Mouse (Mus musculus) embryo, embryonic 11.5 days (tissue): ENCODE data around the gene Hus1b.

Experiments
- DNase-seq: peaks from one replicate; pipeline ENCODE4 v3.0.0-alpha.2; 2012; ENCODE audit warnings: low read depth, low spot score

Gene Hus1b

DNA sequence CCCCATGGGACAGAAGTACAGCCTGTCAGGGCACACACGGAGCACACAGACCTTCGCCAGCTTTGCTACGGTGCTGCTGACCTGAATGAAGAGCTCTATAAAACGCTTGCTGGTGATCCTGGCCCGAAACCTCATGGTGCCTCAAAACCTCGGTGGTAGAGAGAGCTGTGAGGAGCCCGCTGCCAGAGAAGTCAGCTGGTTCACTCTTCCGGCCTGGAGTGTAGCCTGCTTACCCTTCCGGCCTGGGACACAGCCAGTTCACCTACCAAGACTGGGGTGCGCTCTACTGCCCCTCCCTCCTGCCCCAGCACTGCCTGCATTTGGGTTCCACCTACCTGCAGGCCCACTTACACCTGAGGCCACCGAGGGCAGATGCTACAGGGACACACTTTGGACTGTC, at the start of gene Hus1b:
TSS of gene Hus1b (minus strand) at position 220 of the 400 bp plus-strand sequence.
- no peak for DNase-seq

- DNase-seq, result no peak
Measured at GRCm38 (mm10) chr13:30994249-30994858, 46.8 kb upstream of the Hus1b start.

DNA sequence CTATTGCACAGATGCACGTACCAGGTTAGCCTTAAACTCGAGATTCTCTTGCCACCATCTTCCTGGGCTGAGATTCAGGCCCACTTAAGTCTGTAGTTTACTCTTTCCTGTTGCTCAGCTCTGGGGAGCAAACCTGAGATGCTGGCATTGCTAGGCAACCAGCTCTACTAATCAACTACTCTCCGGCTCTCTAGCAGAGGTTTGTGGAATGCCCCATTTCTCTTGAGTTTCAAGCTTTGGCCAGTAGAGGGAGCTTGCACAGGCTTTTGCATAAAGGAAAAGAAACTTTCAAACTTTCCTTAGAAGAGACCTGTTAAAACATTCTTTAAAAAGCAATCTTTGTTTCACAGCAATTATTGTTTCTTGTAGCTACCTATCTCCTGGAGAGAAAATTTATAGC, 46.3 kb upstream of the Hus1b start:
- peak; percentile 60 for DNase-seq

DNA sequence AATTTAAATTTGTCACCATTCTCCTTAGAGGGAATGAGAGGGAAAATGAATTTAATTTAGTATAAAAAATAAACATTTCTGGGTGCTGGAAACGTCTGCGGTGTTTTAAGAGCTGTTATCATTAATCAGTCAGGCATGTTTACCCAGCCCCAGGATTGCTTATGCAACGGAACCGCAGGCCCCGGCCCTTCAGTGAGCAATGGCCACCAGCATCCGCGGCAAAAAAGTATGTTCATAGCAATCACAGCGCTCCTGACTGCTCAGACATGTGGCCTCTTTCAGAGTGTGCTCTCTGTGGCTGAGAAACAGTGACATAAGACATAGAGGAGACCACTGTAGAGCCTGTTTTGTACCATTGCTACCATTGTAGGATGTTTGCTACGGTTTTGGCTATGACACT, 42.7 kb upstream of the Hus1b start:
- no peak for DNase-seq

DNA sequence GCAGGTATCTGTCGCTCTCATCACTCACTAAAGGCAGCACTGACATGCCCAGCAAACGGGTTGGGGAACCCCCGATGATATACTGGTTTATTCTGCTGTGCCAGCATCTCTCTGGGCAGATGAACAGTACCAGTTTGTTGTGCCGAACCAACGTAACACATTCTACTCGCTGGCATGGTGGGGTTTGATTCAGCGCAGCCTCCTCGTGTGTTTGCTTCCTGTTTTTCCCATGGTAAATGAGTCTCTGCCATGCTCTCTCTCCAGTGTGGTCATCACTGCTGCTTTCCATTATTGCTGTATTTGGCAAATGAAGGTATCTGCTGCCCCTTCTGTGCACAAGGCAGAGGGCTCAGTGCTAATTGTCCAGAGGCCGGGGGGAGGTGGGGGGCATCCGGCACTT, 42.2 kb upstream of the Hus1b start:
- no peak for DNase-seq

- DNase-seq, result no peak
Measured at GRCm38 (mm10) chr13:30987686-30988085, 40.1 kb upstream of the Hus1b start.

DNA sequence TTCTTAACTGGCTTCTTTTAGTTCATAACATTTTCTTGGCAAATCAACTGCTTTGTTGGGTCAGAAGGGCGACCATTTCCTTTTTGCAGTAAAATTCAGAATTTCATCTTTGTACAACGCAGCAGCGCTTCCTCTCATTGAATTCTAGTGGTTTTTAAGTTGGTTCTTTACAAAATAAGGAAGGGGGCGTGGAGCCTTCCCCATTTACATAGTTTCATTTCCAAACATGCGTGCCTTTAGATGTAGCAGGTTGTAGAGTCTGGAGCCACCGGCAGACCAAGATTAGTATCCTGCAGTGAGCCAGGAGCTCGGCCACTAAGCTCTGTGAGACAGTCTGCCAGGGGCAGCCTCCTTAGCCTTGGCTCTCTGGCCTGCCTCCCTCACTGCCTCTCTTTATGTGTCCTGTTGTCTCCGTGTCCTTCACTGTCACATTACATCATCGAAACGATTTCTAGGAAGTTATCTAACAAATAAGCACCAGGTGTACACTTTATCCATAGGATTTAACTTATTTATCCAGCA, 39.4 kb upstream of the Hus1b start:
- no peak for DNase-seq

DNA sequence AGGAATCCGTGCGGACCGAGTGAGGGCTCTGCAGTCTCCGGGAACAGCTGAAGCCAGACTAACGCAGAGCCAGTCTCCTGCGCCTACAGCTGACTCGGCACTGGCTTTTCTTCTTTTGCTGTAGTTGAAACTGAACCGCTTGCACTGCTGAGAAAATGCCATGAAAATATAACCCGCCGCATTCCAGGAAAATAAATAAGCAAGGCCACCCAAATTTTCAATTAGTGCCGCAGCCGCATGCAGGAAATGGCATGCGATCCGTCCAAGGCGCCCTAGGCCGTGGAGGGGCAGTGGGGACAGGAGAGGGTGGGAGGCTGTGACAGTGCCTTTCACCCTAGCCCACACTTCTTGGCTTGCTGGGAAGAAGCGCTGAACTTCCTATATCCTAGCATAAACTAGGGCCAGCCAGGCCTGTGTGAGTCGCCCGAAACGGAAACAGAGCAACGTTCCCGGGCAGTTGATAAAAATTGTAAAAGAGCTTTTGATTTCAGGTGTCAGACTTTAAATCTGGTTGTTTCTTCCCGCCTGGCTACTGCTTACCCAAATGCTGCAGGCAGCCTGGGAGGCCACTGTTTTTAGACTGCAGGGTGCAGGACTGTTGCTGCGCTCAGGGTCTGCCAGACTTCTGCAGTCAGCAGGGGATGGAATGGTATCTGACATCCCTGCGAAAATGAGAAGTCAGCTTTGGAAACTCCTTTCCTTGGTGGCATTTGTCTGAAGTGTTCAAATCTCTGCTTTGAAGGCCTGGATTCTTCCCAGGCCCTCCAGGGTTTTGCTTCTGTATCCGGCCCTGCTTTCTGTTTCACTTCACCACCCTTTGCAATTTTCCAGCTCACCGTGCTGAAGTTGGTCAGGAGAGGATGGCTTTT, 38.3 kb upstream of the Hus1b start:
- no peak for DNase-seq

GRCm38 (mm10) chr13:30985275-30985597, 37.7 kb upstream of the Hus1b start:
- no peak for DNase-seq

DNA sequence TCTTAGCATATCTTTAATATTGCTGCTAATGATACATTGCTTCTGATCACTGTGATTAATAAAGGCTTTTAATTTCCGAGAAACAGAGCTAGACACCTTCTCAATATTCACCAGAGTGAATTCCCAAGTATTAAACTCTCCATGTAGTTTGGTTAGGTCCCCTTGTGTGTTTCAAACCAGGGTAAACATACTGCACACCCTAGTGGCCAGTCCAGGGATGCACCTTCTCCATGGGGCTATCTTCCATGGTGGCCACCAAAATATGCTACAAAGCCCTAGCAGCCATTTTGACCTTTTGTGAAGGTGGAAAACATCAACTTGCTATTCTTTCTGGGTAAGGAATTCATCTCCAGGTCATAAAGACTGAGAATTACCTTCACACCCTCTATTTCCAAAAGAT, 34.1 kb upstream of the Hus1b start:
- DNase-seq, result no peak

- no peak for DNase-seq
Measured at GRCm38 (mm10) chr13:30978224-30978623, 30.7 kb upstream of the Hus1b start.

GRCm38 (mm10) chr13:30976536-30977084, 29.1 kb upstream of the Hus1b start:
- no peak for DNase-seq

- DNase-seq, result no peak
Measured at GRCm38 (mm10) chr13:30974247-30974630, 26.7 kb upstream of the Hus1b start.

DNA sequence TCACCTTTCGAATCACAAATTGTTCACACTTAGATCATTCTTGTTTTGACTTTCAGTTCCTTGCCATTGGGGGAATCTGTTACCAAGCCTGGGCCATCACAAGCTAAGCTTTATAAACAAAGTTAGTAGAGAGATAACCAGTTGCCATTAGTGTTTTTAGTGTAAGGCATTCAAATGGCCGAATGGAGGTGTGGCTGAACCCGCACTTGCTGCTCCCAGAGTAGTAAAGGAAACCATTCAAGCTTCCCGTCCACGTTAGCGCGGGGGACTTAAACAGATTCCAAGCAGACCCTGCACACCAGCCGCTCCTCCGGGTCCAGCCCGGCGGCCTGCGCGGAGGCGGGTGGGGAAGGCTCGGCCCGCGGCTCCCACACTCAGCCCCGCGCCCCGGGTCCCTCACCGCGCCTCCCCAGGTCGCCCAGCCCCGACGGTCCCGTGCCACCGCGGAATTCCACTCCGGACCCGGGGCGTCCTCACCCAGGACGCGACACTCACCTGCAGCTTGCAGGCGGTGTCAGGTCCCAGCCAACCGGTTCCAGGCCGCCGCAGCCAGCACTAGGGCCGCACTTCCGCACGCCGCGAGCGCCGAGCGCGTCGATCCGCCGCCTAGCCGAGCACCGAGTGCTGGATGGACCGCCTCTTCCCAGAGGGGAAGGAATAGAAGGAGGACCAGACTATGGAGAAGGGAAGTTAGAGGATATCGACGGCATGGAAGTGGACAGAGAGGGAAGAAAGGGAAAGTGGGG, 26.1 kb upstream of the Hus1b start, which contains the start of the genes Exoc2 and Gm5447:
TSS of gene Exoc2 (minus strand) at position 593 of the 746 bp plus-strand sequence.
TSS of gene Gm5447 (plus strand) at position 704 of the 746 bp plus-strand sequence.
- peak; percentile 75 for DNase-seq

DNA sequence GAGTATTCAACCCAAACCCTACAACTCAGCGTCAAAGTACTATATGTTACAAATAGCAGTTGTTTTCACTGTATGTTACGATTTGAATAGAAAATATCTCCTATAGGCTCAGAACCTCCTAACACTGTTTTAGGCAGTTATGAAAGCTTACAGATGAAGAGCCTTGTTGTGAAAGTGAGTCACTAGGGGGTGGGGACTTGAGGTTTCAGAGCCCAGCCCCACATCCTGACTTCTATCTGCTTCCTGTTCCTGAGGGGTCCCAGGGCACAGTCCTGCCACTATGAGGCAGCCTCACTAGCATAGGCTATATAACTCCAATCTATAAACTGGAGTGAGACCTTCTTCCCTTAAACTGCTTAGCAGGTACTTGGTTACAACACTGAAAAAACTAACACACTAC, 24.5 kb upstream of the Hus1b start:
- no peak for DNase-seq

DNA sequence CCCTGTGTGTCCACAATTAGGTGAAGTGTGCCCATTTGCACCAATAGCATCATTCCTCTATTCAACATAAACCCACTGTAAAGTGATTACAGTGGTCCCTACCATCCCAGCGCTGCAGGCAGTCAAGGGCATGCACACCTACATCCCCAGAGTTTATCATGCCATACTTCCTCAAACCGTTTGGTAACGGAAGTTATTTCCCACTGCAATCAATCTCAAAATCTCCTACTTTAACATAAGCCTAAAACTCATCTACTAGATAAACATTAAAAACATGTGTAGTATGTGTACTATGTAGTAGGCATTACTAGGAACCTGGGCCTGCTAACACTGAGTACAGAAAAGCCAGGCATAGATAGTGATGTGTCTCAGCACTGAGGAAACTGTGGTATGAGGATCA, 23.5 kb upstream of the Hus1b start:
- no peak for DNase-seq

DNA sequence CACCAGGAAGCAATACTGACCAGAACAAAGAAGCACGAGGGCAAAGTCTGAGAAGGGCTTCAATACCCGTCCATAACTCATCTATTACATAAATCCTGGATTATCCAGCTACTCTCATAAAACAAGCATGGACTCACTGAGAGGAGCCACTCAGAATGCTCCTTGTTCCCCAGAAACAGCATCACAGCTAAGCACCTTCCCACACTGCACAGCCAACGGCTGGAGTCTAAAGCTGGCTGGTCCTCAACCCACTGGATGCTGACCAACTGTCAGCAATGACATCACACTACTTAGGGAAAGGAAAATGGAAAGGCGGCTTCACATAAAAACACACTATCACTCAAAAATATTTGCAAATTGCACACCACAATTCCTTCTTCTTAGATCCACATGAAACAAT, 20.8 kb upstream of the Hus1b start:
- DNase-seq, result no peak

DNA sequence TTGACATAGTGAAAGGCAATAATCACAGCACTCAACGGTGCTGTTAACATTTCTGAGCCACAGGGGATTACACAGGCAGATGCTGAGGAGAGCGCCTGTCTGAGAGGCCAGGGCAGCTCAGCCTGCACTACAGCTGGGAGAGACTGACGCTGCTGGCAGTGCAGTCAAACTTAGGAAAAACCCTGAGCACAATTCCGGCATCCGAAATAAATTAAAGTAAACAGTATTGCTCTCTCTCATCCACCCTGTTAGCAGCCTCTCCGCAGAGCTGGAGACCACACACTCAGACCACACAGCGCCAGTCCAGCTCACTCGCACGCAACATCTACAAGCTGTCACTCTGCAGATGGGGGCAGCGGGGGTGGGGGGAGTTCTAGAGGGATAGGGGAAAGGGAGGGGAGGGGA, 18.9 kb upstream of the Hus1b start:
- DNase-seq, result peak; percentile 37

GRCm38 (mm10) chr13:30961932-30962331, 14.4 kb upstream of the Hus1b start:
- no peak for DNase-seq

- no peak for DNase-seq
Measured at GRCm38 (mm10) chr13:30960714-30961113, 13.2 kb upstream of the Hus1b start.

- DNase-seq, result no peak
Measured at GRCm38 (mm10) chr13:30953580-30953979, 6.0 kb upstream of the Hus1b start.

GRCm38 (mm10) chr13:30952044-30952443, 4.5 kb upstream of the Hus1b start:
- DNase-seq, result no peak
